8 mouse cellular contexts compared by ENCODE assay signal in genomic region chr3:136670360-136671131, GRCm38 (mm10). TPM values are rescaled to one million over a fixed set of nuclear protein-coding genes. Genes with fewer than 3 reads are reported as not detected.
DNase-seq lines count a peak whose midpoint lies in the region; ATAC-seq lines count a peak whose summit lies in the region.

No protein-coding gene starts in this region.

- DNase-seq in ZHBTc4 (ENCODE audit: low read depth, low spot score) = peak; percentile 66
- DNase-seq in cerebellum, postnatal 36 days = peak; percentile 66 to 67
- peak; percentile 72 for DNase-seq in gastrocnemius, postnatal 10 days
- DNase-seq in left cerebral cortex, postnatal 25 days (ENCODE audit: low spot score in 2 of 2) = peak; percentile 65 to 68
- peak; percentile 80 for DNase-seq in right cerebral cortex, postnatal 25 days
- DNase-seq in urinary bladder, postnatal 36 days (ENCODE audit: low spot score in 2 of 2) = peak; percentile 55 to 61

- intact Hi-C loops in left cerebral cortex, postnatal 25 days (cut with DNase I) = loop anchor here (2.0 to 10.0 kb wide), 9 partner anchors 164 to 1194 kb away; partner anchors contain the start of genes Dnajb14 and H2afz

- ATAC-seq in inflammation-experienced regulatory T-cells, adult 6 months = peak; percentile 4
- peak; percentile 14 for ATAC-seq in megakaryocyte-erythroid progenitor cell, adult 5-6 weeks (replicated peaks; ENCODE audit: low FRiP score, low TSS enrichment, poor library complexity, severe bottlenecking)

RNA-seq across cellular contexts. Expression of gene Ppp3ca, which starts 0.6 kb away (rescaled TPM):
- total RNA-seq in gastrocnemius, postnatal 10 days (2021) = 100 to 1,000 TPM; 161 to 166 TPM
- polyA plus RNA-seq in inflammation-experienced regulatory T-cells, adult 6 months (2017; shearing (Covaris generic)) = 10 to 100 TPM; 12.9 to 20.0 (median 19.0) TPM
- 100 to 1,000 TPM; 857 to 891 TPM for total RNA-seq in left cerebral cortex, postnatal 25 days (2021)
- total RNA-seq in megakaryocyte-erythroid progenitor cell, adult 5-6 weeks (2014; fragmentation: Nextera tagmentation) = 19.5 and 19.6 TPM in 2 replicates
- total RNA-seq in megakaryocyte-erythroid progenitor cell, adult 5-6 weeks (2017) = 20.2 and 34.7 TPM in 2 replicates

Comparison
In these comparisons a context has a peak if more than half of its experiments do, and no peak if none do; other contexts are left out.
1. Peak in every context shown above with its lines: DNase-seq and ATAC-seq.
2. RNA of gene Ppp3ca, which starts 0.6 kb away (total RNA-seq): 857 to 891 TPM in left cerebral cortex, postnatal 25 days and 161 to 166 TPM in gastrocnemius, postnatal 10 days; 19.5 to 34.7 TPM in megakaryocyte-erythroid progenitor cell, adult 5-6 weeks; every median in the first group is over 4 times any median in the second.